In the genomic region with DNA sequence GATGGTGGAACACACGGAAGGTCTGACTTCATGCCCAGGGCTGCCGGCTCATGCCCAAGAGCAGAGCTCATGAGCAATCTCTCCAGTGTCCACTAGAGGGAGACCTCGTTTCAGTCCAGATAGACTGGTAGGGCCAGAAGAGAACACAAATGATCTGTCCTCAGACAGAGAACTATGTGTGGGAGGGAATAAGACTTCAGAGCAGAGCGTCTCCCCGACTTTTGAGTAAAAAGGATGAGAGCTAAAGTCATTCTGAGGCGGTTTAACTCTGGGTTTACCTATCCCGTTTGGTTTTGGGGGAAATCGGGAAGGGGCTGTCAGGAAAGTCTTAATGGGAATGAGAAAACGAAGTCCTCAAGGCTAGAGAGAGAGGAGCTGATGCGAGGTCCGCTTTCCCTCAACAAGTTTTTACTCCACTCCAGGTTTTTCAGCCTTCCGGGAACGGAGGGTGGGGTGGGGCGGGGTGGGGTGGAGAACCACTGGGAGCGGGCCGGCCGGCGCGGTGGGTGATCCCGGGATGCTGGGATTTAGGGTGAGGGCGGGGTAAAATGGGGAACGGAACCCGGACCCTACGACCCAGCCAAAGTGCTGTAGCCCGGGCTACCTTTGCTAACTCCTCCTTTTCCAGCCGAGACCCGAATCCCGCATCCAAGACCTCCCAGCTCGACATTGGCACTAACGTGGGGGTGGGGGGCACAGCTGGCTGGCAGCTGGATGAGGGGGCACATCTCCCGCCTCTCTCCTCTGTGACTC, we compare ENCODE assay signal across 7 mouse cellular contexts. TPM values are rescaled to one million over a fixed set of nuclear protein-coding genes. Genes with fewer than 3 reads are reported as not detected.
DNase-seq lines count a peak whose midpoint lies in the region; ATAC-seq lines count a peak whose summit lies in the region.

No protein-coding gene starts in this region.

- ATAC-seq in megakaryocyte-erythroid progenitor cell, adult 5-6 weeks (replicated peaks; ENCODE audit: low FRiP score, low TSS enrichment, poor library complexity, severe bottlenecking): peak; percentile 89

- intact Hi-C loops in left cerebral cortex, postnatal 10 days (cut with DNase I): loop anchor here (5.0 kb wide), 1 partner anchor 198 kb away; no protein-coding TSS in a partner anchor

- peak; percentile 87 to 96 for DNase-seq in adrenal gland, adult (ENCODE audit: inconsistent age in 2 of 2, low spot score in 1 of 2)
- DNase-seq in embryo, embryonic 10 days (ENCODE audit: low spot score): peak; percentile 95
- peak; percentile 79 for DNase-seq in gastrocnemius, postnatal 10 days
- DNase-seq in induced T-regulatory cell, adult 2 months (ENCODE audit: low read depth): peak; percentile 96
- DNase-seq in left cerebral cortex, postnatal 10 days (ENCODE audit: extremely low spot score in 1 of 2, low spot score in 2 of 2): peak; percentile 86 to 88
- peak; percentile 82 for DNase-seq in right cerebral cortex, postnatal 25 days

RNA-seq across cellular contexts. Expression of gene Gli1, which starts 2.7 kb away (rescaled TPM):
- 1 to 10 TPM; 3.3 to 6.8 TPM for total RNA-seq in gastrocnemius, postnatal 10 days (2021)
- 1 to 10 TPM; 1.5 to 1.7 TPM for total RNA-seq in left cerebral cortex, postnatal 10 days (2021)
- total RNA-seq in megakaryocyte-erythroid progenitor cell, adult 5-6 weeks (2014; fragmentation: Nextera tagmentation): not detected in 2 replicates
- total RNA-seq in megakaryocyte-erythroid progenitor cell, adult 5-6 weeks (2017): not detected in 2 replicates

RNA-seq across cellular contexts. Expression of gene Inhbe, which starts 15.1 kb away (rescaled TPM):
- not detected for total RNA-seq in gastrocnemius, postnatal 10 days (2021)
- total RNA-seq in left cerebral cortex, postnatal 10 days (2021): under 1 TPM in 1 of 2 experiments, not detected in 1; 0.08 TPM
- total RNA-seq in megakaryocyte-erythroid progenitor cell, adult 5-6 weeks (2014; fragmentation: Nextera tagmentation): not detected in 2 replicates
- total RNA-seq in megakaryocyte-erythroid progenitor cell, adult 5-6 weeks (2017): not detected in 2 replicates

RNA-seq across cellular contexts. Expression of gene Arhgap9, which starts 17.3 kb away (rescaled TPM):
- total RNA-seq in gastrocnemius, postnatal 10 days (2021): 1 to 10 TPM; 1.1 to 2.3 TPM
- under 1 TPM; 0.92 to 0.93 TPM for total RNA-seq in left cerebral cortex, postnatal 10 days (2021)
- total RNA-seq in megakaryocyte-erythroid progenitor cell, adult 5-6 weeks (2014; fragmentation: Nextera tagmentation): 20.9 and 31.7 TPM in 2 replicates
- 10.5 and 10.8 TPM in 2 replicates for total RNA-seq in megakaryocyte-erythroid progenitor cell, adult 5-6 weeks (2017)

RNA-seq across cellular contexts. Expression of gene Mars, which starts 27.5 kb away (rescaled TPM):
- total RNA-seq in gastrocnemius, postnatal 10 days (2021): 10 to 100 TPM; 44.5 to 54.8 TPM
- 10 to 100 TPM; 59.1 to 62.0 TPM for total RNA-seq in left cerebral cortex, postnatal 10 days (2021)
- total RNA-seq in megakaryocyte-erythroid progenitor cell, adult 5-6 weeks (2014; fragmentation: Nextera tagmentation): 135 and 140 TPM in 2 replicates
- total RNA-seq in megakaryocyte-erythroid progenitor cell, adult 5-6 weeks (2017): 213 and 264 TPM in 2 replicates

RNA-seq across cellular contexts. Expression of gene Inhbc, which starts 31.1 kb away (rescaled TPM):
- total RNA-seq in gastrocnemius, postnatal 10 days (2021): not detected
- total RNA-seq in left cerebral cortex, postnatal 10 days (2021): not detected
- not detected in 2 replicates for total RNA-seq in megakaryocyte-erythroid progenitor cell, adult 5-6 weeks (2014; fragmentation: Nextera tagmentation)
- not detected in 2 replicates for total RNA-seq in megakaryocyte-erythroid progenitor cell, adult 5-6 weeks (2017)

Comparison
In these comparisons a context has a peak if more than half of its experiments do, and no peak if none do; other contexts are left out.
1. Peak in every context shown above with its lines: DNase-seq and ATAC-seq.